Mouse (Mus musculus) embryonic facial prominence, embryonic 15.5 days (tissue): ENCODE data around the gene Rpl23. TPM values are rescaled to one million over a fixed set of nuclear protein-coding genes. Genes with fewer than 3 reads are reported as not detected.
A peak's percentile ranks its signal among the peaks of the same experiment; 100 is the strongest.

Source experiments
- ATAC-seq: fragments of 200-750 bp; cut with Nextera tagmentation; 2 replicates; pipeline ENCODE4 v1.8.0; 2017; ENCODE audit warnings: low read depth, moderate TSS enrichment; ENCODE audit not compliant: insufficient number of reproducible peaks, low FRiP score, low TSS enrichment
- H3K27ac ChIP-seq: fragments of 300-500 bp; sonication (generic); replicated peaks from 2 replicates; pipeline ENCODE4 v1.5.1; 2015; ENCODE audit warnings: mild to moderate bottlenecking, inconsistent platforms
- H3K27me3 ChIP-seq: fragments of 300-500 bp; sonication (generic); 2 replicates; pipeline ENCODE4 v1.6.1; 2015; ENCODE audit warnings: inconsistent platforms
- H3K36me3 ChIP-seq: fragments of 300-500 bp; sonication (generic); 2 replicates; pipeline ENCODE4 v1.6.1; 2015; ENCODE audit warnings: mild to moderate bottlenecking, inconsistent platforms
- H3K4me1 ChIP-seq: fragments of 300-500 bp; sonication (generic); 2 replicates; pipeline ENCODE4 v1.6.1; 2015; ENCODE audit warnings: inconsistent platforms
- H3K4me2 ChIP-seq: fragments of 300-500 bp; sonication (generic); replicated peaks from 2 replicates; pipeline ENCODE4 v1.6.1; 2015; ENCODE audit warnings: mild to moderate bottlenecking, inconsistent platforms
- H3K4me3 ChIP-seq: fragments of 300-500 bp; sonication (generic); replicated peaks from 2 replicates; pipeline ENCODE4 v1.5.1; 2015; ENCODE audit warnings: mild to moderate bottlenecking, inconsistent platforms
- H3K9ac ChIP-seq: fragments of 300-500 bp; sonication (generic); 2 replicates; pipeline ENCODE4 v1.6.1; 2015; ENCODE audit warnings: inconsistent platforms
- H3K9me3 ChIP-seq: fragments of 300-500 bp; sonication (generic); replicated peaks from 2 replicates; pipeline ENCODE4 v1.6.1; 2016; ENCODE audit warnings: inconsistent platforms
- WGBS: fragments of 180-500 bp; shearing (Covaris S2); methylation state at CpG from one replicate; pipeline ENCODE4 v1.1.7; 2015; 5-methylcytosine and 5-hydroxymethylcytosine counted together
- polyA plus RNA-seq: library from polyadenylated mRNA; unstranded; fragments of >200 nt; fragmentation: Nextera tagmentation; extraction: Ambion mirVana; gene quantifications from 2 replicates; pipeline ENCODE4 v1.2.1, GENCODE M21; 2015

Rpl23 gene
- 567 and 575 TPM in 2 replicates for polyA plus RNA-seq

GRCm38 (mm10) chr11:97781832-97782563, at the start of gene Rpl23:
TSS of gene Rpl23 (minus strand) at chr11:97782437.
- Histone ChIP-seq H3K36me3 (peaks cover 36% of the 10 kb centered on the region), H3K27ac (peak within 1 kb of the TSS; percentile 96), H3K4me3 (peak within 1 kb of the TSS; percentile 96), H3K4me2 (peak within 1 kb of the TSS; percentile 61), H3K9me3 (no peaks in the 10 kb centered on the region), H3K27me3 (no peaks in the 10 kb centered on the region), H3K4me1 (peaks cover 22% of the 10 kb centered on the region), H3K9ac (peak within 1 kb of the TSS; percentile 100)
- ATAC-seq: peak; percentile 95
- WGBS: under 1% methylated on average over 67 of the region's 67 CpGs

DNA sequence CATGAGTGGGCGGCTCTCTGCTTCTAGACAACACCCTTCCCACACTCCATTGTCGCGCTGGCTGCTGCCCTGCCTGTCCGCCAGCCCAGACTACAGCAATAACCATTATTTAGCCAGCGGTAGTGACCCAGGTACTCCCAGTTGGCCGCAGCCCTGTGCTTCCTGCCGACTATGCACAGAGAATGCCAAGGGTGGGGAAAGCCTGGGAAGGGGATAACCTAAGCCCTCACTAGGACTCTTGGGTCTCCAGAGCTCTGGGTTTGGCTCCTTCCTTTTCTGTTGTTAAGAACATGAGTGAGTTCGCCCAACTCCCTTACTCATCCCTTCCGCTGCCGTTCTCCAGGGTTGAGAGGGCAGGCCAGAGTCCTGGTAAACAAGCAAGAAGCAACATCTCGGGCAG, 49.8 kb upstream of the Rpl23 start:
- Histone ChIP-seq H3K4me3 (no peak overlapping the region), H3K27ac (no peak overlapping the region), H3K36me3 (peaks cover 74% of the 10 kb centered on the region), H3K4me2 (no peak overlapping the region), H3K4me1 (0 out of 2 replicates have a peak, but pooled peaks cover 4% of the 10 kb centered on the region), H3K27me3 (no peaks in the 10 kb centered on the region), H3K9me3 (no peaks in the 10 kb centered on the region), H3K9ac (no peak overlapping the region)
- WGBS: 81% methylated on average over 11 of the region's 11 CpGs
- ATAC-seq: no peak

- H3K4me2 ChIP-seq: no peak overlapping the region
- no peak overlapping the region for H3K9ac ChIP-seq
- 0 out of 2 replicates have a peak, but pooled peaks cover 4% of the 10 kb centered on the region for H3K4me1 ChIP-seq
- 78% methylated on average over 6 of the region's 6 CpGs for WGBS
- peaks cover 74% of the 10 kb centered on the region for H3K36me3 ChIP-seq
- H3K9me3 ChIP-seq: no peaks in the 10 kb centered on the region
- no peak overlapping the region for H3K27ac ChIP-seq
- ATAC-seq: no peak
- H3K27me3 ChIP-seq: no peaks in the 10 kb centered on the region
- no peak overlapping the region for H3K4me3 ChIP-seq
Observed at GRCm38 (mm10) chr11:97830501-97830900, 48.3 kb upstream of the Rpl23 start.

DNA sequence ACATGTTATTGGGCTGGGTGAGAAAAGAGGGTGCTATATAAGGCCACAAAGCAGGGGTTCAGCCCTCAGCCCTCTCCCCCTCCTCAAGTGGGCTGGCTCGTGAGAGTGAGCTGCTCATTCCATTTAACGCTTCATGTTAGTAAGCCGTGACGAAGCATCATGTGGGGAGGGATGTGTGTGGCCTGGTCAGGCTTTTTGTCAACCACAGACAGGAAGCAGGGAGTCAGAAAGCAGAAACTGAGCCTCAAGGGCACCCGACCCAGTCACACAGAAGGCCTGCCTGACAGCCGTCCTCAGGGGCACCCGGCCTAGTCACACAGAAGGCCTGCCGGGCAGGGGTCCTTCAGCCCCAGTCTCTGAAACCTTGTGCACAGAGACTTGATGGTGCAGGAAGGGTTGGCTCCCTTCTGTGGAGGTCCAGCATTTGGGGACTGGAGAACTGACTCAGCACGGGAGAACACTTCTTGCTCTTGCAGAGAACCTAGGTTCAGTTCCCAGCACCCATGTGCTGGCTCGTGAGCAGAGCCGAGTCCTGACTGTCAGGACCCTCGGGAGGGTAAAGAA, 47.8 kb upstream of the Rpl23 start:
- Histone ChIP-seq H3K27ac (no peak overlapping the region), H3K4me2 (no peak overlapping the region), H3K4me1 (0 out of 2 replicates have a peak, but pooled peaks cover 4% of the 10 kb centered on the region), H3K9ac (no peak overlapping the region), H3K9me3 (no peaks in the 10 kb centered on the region), H3K36me3 (peaks cover 74% of the 10 kb centered on the region), H3K27me3 (no peaks in the 10 kb centered on the region), H3K4me3 (no peak overlapping the region)
- no peak for ATAC-seq
- WGBS: 70% methylated on average over 12 of the region's 12 CpGs

DNA sequence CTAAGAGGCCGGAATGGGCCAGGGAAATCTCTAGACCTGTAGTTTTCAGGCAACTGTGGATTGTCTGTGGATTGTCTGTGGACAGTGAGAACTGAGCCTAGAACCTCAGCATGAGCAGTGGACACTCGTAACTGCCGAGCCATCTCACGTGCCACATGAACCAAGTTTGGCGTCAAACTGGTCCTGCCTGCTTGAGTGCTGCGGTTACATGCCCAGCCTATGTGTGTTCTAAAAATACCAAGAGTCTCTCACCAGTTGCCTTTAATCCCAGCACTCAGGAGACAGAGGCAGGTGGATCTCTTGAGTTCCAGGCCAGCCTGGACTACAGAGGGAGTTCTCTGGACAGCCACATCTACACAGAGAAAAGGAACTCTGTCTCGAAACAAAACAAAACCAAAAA, 47.1 kb upstream of the Rpl23 start:
- H3K27me3 ChIP-seq: no peaks in the 10 kb centered on the region
- 0 out of 2 replicates have a peak, but pooled peaks cover 4% of the 10 kb centered on the region for H3K4me1 ChIP-seq
- no peak for ATAC-seq
- H3K36me3 ChIP-seq: peaks cover 74% of the 10 kb centered on the region
- no peak overlapping the region for H3K4me2 ChIP-seq
- H3K27ac ChIP-seq: no peak overlapping the region; the same call in 1 of the 2 replicates
- 83% methylated on average over 7 of the region's 7 CpGs for WGBS
- no peak overlapping the region for H3K4me3 ChIP-seq
- H3K9me3 ChIP-seq: no peaks in the 10 kb centered on the region
- H3K9ac ChIP-seq: no peak overlapping the region

DNA sequence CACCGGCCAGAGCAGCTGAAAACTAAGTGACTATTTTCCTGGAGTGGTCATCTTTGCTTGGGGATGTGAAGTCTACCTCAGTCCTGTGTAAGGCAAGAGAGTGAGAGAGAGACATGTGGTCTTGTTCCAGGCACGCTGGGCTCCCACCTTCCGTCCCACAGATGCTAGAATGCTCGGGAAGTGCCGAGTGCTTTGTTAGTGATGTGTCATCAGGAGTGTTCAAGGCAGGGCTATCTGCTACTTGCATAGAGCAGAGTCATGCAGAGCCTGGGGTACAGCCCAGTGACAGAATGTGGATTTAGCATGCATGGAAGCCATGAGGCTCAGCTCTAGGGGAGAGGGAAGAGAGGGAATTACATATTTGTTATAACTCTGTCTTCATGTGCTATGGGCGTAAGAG, 45.4 kb upstream of the Rpl23 start:
- Histone ChIP-seq H3K36me3 (peaks cover 73% of the 10 kb centered on the region), H3K9ac (no peak overlapping the region), H3K27ac (no peak overlapping the region), H3K27me3 (no peaks in the 10 kb centered on the region), H3K4me1 (peaks cover 8% of the 10 kb centered on the region; the same call in 1 of the 2 replicates), H3K4me2 (no peak overlapping the region), H3K4me3 (no peak overlapping the region), H3K9me3 (no peaks in the 10 kb centered on the region)
- ATAC-seq: no peak
- WGBS: 76% methylated on average over 6 of the region's 6 CpGs

- Histone ChIP-seq H3K9ac (no peak overlapping the region), H3K27ac (no peak overlapping the region), H3K36me3 (peaks cover 73% of the 10 kb centered on the region), H3K4me1 (peaks cover 8% of the 10 kb centered on the region; the same call in 1 of the 2 replicates), H3K27me3 (no peaks in the 10 kb centered on the region), H3K9me3 (no peaks in the 10 kb centered on the region), H3K4me3 (no peak overlapping the region), H3K4me2 (no peak overlapping the region)
- ATAC-seq: no peak
- WGBS: 77% methylated on average over 7 of the region's 7 CpGs
Observed at GRCm38 (mm10) chr11:97826414-97826813, 44.2 kb upstream of the Rpl23 start.

DNA sequence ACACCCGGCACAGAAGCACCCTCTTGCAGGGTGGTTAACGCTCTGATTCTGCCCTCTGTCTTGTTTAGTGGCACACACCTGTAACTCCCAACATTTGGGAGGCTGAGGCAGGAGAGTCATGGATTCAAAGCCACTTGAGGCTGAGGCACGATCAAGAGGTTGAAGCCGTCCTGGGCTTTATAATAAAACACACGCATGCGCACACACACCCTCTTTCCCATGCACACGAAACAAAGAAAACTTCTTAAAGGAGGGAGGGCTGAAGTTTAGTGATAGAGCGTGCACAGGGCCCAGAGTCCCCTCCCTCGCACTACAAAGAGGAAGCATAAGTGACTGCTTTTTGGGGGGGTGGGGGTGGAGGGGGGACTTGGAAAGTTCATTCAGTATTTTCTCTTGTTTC, 43.7 kb upstream of the Rpl23 start:
- no peak overlapping the region for H3K27ac ChIP-seq
- no peaks in the 10 kb centered on the region for H3K9me3 ChIP-seq
- no peak overlapping the region for H3K9ac ChIP-seq
- ATAC-seq: no peak
- WGBS: 86% methylated on average over 9 of the region's 9 CpGs
- peaks cover 8% of the 10 kb centered on the region; the same call in 1 of the 2 replicates for H3K4me1 ChIP-seq
- H3K27me3 ChIP-seq: no peaks in the 10 kb centered on the region
- H3K36me3 ChIP-seq: peaks cover 74% of the 10 kb centered on the region
- no peak overlapping the region for H3K4me2 ChIP-seq
- no peak overlapping the region for H3K4me3 ChIP-seq

DNA sequence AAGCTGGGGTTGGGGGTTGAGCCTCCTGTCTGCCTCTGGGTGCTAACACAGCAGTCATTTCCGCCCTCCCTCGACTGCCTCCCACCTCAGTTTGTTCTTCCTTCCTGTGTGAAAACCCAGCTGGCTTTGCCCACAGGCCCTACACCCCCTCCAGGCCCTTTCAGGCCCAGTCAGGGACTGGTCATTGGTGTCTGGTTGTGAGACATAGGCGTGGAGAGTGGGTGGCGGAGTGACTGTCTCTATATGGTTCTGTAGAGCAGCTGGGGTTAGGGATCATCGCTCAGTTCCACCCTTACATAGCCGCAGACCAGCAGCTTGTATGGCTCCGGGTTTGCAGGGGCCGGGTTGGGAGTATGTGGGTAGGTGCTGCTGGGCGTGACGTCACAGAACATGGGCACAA, 43.1 kb upstream of the Rpl23 start:
- H3K27ac ChIP-seq: no peak overlapping the region
- no peak overlapping the region for H3K9ac ChIP-seq
- no peaks in the 10 kb centered on the region for H3K9me3 ChIP-seq
- no peak overlapping the region for H3K4me2 ChIP-seq
- peaks cover 74% of the 10 kb centered on the region for H3K36me3 ChIP-seq
- WGBS: 85% methylated on average over 10 of the region's 10 CpGs
- no peak overlapping the region for H3K4me3 ChIP-seq
- peaks cover 4% of the 10 kb centered on the region; the same call in 1 of the 2 replicates for H3K4me1 ChIP-seq
- H3K27me3 ChIP-seq: no peaks in the 10 kb centered on the region
- 0 out of 2 replicates have a peak, but pooled peaks have one; percentile 3 for ATAC-seq

- no peak overlapping the region for H3K27ac ChIP-seq
- H3K36me3 ChIP-seq: peaks cover 71% of the 10 kb centered on the region
- ATAC-seq: 0 out of 2 replicates have a peak, but pooled peaks have one; percentile 21
- H3K9ac ChIP-seq: no peak overlapping the region
- peaks cover 4% of the 10 kb centered on the region; the same call in 1 of the 2 replicates for H3K4me1 ChIP-seq
- H3K4me3 ChIP-seq: no peak overlapping the region
- H3K4me2 ChIP-seq: no peak overlapping the region
- H3K27me3 ChIP-seq: no peaks in the 10 kb centered on the region
- 82% methylated on average over 6 of the region's 6 CpGs for WGBS
- no peaks in the 10 kb centered on the region for H3K9me3 ChIP-seq
Observed at GRCm38 (mm10) chr11:97824895-97825294, 42.7 kb upstream of the Rpl23 start.

- no peak for ATAC-seq
- no peak overlapping the region for H3K27ac ChIP-seq
- no peak overlapping the region for H3K4me3 ChIP-seq
- peaks cover 4% of the 10 kb centered on the region; the same call in 1 of the 2 replicates for H3K4me1 ChIP-seq
- H3K9me3 ChIP-seq: no peaks in the 10 kb centered on the region
- WGBS: 95% methylated on average over 11 of the region's 11 CpGs
- H3K36me3 ChIP-seq: peaks cover 75% of the 10 kb centered on the region
- no peak overlapping the region for H3K4me2 ChIP-seq
- H3K9ac ChIP-seq: no peak overlapping the region
- H3K27me3 ChIP-seq: no peaks in the 10 kb centered on the region
Observed at GRCm38 (mm10) chr11:97824168-97824567, 41.9 kb upstream of the Rpl23 start.
